Mouse (Mus musculus) brain, adult 10 weeks (tissue): ENCODE data around the gene Vmn1r207-ps. TPM values are rescaled to one million over a fixed set of nuclear protein-coding genes. Genes with fewer than 3 reads are reported as not detected.

Experiments
- polyA plus RNA-seq: library from polyadenylated mRNA; stranded (reverse); fragments of 350-450 nt; fragmentation: Illumina TruSeq; extraction: RNeasy Lipid Tissue Mini Kit (QIAGEN cat#74804); gene quantifications from one replicate; pipeline ENCODE4 v1.2.3, GENCODE M21; 2015; ENCODE audit warnings: low read depth, low replicate concordance

Vmn1r207-ps gene
- not detected for polyA plus RNA-seq

GRCm38 (mm10) chr13:22729529-22729928 is at the start of gene Vmn1r207-ps:
TSS of gene Vmn1r207-ps (minus strand) at chr13:22729629.

DNA sequence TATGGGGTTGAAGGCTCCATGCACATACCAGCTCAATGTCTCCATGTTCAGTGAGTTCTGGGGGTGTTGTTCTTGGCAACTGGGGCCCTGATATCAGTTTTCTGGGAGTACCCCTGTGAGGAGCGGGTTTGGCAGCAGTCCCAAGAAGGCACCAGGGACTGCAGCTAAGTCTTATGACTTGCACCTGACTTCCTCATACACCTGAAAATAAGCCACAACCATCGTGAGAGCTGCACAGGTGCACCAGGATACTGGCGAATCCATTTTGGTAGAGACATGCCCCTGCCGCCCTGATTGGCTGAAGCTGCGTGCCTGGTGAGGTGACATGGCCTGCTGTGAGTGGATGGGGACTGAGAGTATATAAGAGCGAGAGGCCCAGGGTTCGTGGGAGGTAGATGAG is 47.9 kb upstream of the Vmn1r207-ps start, which contains the start of gene Vmn1r208:
Gene Vmn1r208, minus strand, starts transcription at position 101 of the 400 bp plus-strand sequence.

Other genes starting within 250 kb of the Vmn1r207-ps start
- gene Vmn1r202, start 224.2 kb downstream of the Vmn1r207-ps start, polyA plus RNA-seq, result not detected
- not detected for gene Vmn1r203, start 211.5 kb downstream of the Vmn1r207-ps start, polyA plus RNA-seq
- not detected for gene Vmn1r204, start 176.4 kb downstream of the Vmn1r207-ps start, polyA plus RNA-seq
- not detected for gene Vmn1r205, start 136.6 kb downstream of the Vmn1r207-ps start, polyA plus RNA-seq
- not detected for gene Vmn1r206, start 105.4 kb downstream of the Vmn1r207-ps start, polyA plus RNA-seq
- not detected for gene Vmn1r208, start 47.8 kb upstream of the Vmn1r207-ps start, polyA plus RNA-seq
- not detected for gene Vmn1r209, start 80.1 kb upstream of the Vmn1r207-ps start, polyA plus RNA-seq
- not detected for gene Vmn1r210, start 101.7 kb upstream of the Vmn1r207-ps start, polyA plus RNA-seq
- not detected for gene Vmn1r211, start 127.9 kb upstream of the Vmn1r207-ps start, polyA plus RNA-seq
- gene Vmn1r212, start 154.6 kb upstream of the Vmn1r207-ps start, polyA plus RNA-seq, result not detected